Mouse (Mus musculus) cortical plate, adult 2 months (tissue): ENCODE results near the gene Acadvl.

ENCODE experiments used
- CTCF ChIP-seq: fragments of 200-500 bp; IDR thresholded peaks from 2 replicates; pipeline ENCODE4 v1.5.1; 2011; ENCODE audit warnings: mild to moderate bottlenecking, control low read depth, low read length; ENCODE audit not compliant: insufficient read depth; ENCODE audit errors: extremely low read depth
- POLR2A ChIP-seq: fragments of 200-500 bp; IDR thresholded peaks from 2 replicates; pipeline ENCODE4 v1.6.1; 2011; ENCODE audit warnings: mild to moderate bottlenecking, low read length, control low read depth; ENCODE audit not compliant: insufficient read depth; ENCODE audit errors: extremely low read depth

DNA sequence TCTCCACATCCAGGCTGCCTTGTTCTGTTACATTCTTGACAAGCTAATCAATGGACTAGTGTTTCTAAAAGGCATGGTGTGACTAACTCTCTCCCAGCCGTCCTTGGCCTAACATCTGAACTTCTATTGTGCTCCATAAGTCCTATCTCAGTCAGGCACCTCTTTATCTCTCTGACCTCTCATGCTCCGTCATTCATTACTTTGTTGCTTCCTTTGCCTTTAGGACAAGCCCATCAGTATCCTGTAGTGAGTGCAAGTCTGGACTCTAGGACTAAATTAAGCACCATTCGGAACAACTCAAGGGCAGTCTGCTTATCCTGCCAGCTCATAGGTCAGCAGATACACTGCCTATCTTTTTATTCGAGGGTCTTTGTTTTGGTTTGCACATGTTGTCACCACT, 38.9 kb downstream of the Acadvl start:
- TF ChIP-seq POLR2A: no peak
- TF ChIP-seq CTCF: no peak
